21 mouse cellular contexts compared by ENCODE assay signal in genomic region chr11:88977188-88977587, GRCm38 (mm10). TPM values are rescaled to one million over a fixed set of nuclear protein-coding genes. Genes with fewer than 3 reads are reported as not detected.
"Had no signal": no experiment of that assay in that cellular context is flagged by ENCODE, and none has a peak within 500 bp of the region (broad histone marks: within the 10 kb centered on the region; RNA-seq: fewer than 3 reads in every experiment).

No protein-coding gene starts in this region.

- H3K27me3 ChIP-seq: neural tube, embryonic 13.5 days; neural tube, embryonic 15.5 days; stomach, embryonic 15.5 days had no signal

- DNase-seq: retina, postnatal 1 day; right cerebral cortex, adult 18-20 months; right cerebral cortex, postnatal 14 days; right cerebral cortex, postnatal 25 days; right cerebral cortex, postnatal 4 days; spleen, adult 18-20 months; thymus, adult 18-20 months; thymus, adult 2 months; thymus, postnatal 14 days; thymus, postnatal 25 days; thymus, postnatal 36 days; thymus, postnatal 4 days had no signal

- H3K4me3 ChIP-seq: neural tube, embryonic 13.5 days; neural tube, embryonic 15.5 days; stomach, embryonic 15.5 days had no signal

- H3K27ac ChIP-seq: neural tube, embryonic 13.5 days; neural tube, embryonic 15.5 days; stomach, embryonic 15.5 days; stomach, postnatal 0 days had no signal

RNA-seq across cellular contexts. Expression of gene Elobl, which starts 10.5 kb away (rescaled TPM):
- total RNA-seq: neutrophil, adult 5-6 weeks had no signal
- polyA plus RNA-seq: neural tube, embryonic 13.5 days; neural tube, embryonic 14.5 days; neural tube, embryonic 15.5 days; stomach, embryonic 14.5 days; stomach, embryonic 15.5 days; stomach, embryonic 16.5 days; stomach, postnatal 0 days; urinary bladder, adult 2 months had no signal
